Mouse (Mus musculus) kidney, postnatal 4 days (tissue): ENCODE measurements around the gene Bicd2.

Source experiments
- DNase-seq, 2 experiments: peaks; one replicate each; pipeline ENCODE4 v3.0.0; 2021; ENCODE audit warnings: mixed read lengths in 2 of 2

The Bicd2 gene

GRCm38 (mm10) chr13:49326246-49327206 lies 14.9 kb upstream of the Bicd2 start:
- DNase-seq = peak; percentile 66 to 70

GRCm38 (mm10) chr13:49328101-49328500 lies 13.3 kb upstream of the Bicd2 start:
- no peak for DNase-seq

GRCm38 (mm10) chr13:49333250-49333649 lies 8.1 kb upstream of the Bicd2 start:
- DNase-seq = no peak

GRCm38 (mm10) chr13:49335077-49335982 lies 6.1 kb upstream of the Bicd2 start:
- no peak for DNase-seq

GRCm38 (mm10) chr13:49338893-49339546 lies 2.4 kb upstream of the Bicd2 start:
- peak; percentile 67 to 68 for DNase-seq

- peak in 1 of 2 experiments; percentile 34 for DNase-seq
These were observed 692 bp downstream of the Bicd2 start for GRCm38 (mm10) chr13:49341831-49342722.

GRCm38 (mm10) chr13:49342723-49343100 lies 1.3 kb downstream of the Bicd2 start:
- DNase-seq = no peak

GRCm38 (mm10) chr13:49344567-49344966 lies 3.2 kb downstream of the Bicd2 start:
- DNase-seq = no peak

- peak; percentile 44 to 66 for DNase-seq
These were observed 4.1 kb downstream of the Bicd2 start for GRCm38 (mm10) chr13:49345476-49345875.

- no peak for DNase-seq
These were observed 7.1 kb downstream of the Bicd2 start for GRCm38 (mm10) chr13:49348522-49348921.

- DNase-seq = no peak
These were observed 8.0 kb downstream of the Bicd2 start for GRCm38 (mm10) chr13:49349335-49349734.

GRCm38 (mm10) chr13:49349836-49350505 lies 8.6 kb downstream of the Bicd2 start:
- no peak for DNase-seq

GRCm38 (mm10) chr13:49352581-49353159 lies 11.3 kb downstream of the Bicd2 start:
- no peak for DNase-seq

- no peak for DNase-seq
These were observed 12.0 kb downstream of the Bicd2 start for GRCm38 (mm10) chr13:49353422-49353821.

- DNase-seq = no peak
These were observed 12.7 kb downstream of the Bicd2 start for GRCm38 (mm10) chr13:49353991-49354507.

GRCm38 (mm10) chr13:49355461-49356061 lies 14.2 kb downstream of the Bicd2 start:
- no peak for DNase-seq

GRCm38 (mm10) chr13:49356090-49356489 lies 14.7 kb downstream of the Bicd2 start:
- DNase-seq = no peak

- no peak for DNase-seq
These were observed 16.1 kb downstream of the Bicd2 start for GRCm38 (mm10) chr13:49357367-49358026.

GRCm38 (mm10) chr13:49358184-49358583 lies 16.8 kb downstream of the Bicd2 start:
- no peak for DNase-seq
